Mouse (Mus musculus): Measurements from ENCODE around the gene Cul9. TPM values are rescaled to one million over a fixed set of nuclear protein-coding genes. Genes with fewer than 3 reads are reported as not detected.
"Not testable (repeated sequence)": the region's sequence is repeated elsewhere in the genome, so short reads cannot be mapped to it uniquely, and the experiment has no call there.

Cul9 gene
- total RNA-seq, 4 experiments from 2014 or later, result 22.7 to 28.0 (median 24.9) TPM

DNA sequence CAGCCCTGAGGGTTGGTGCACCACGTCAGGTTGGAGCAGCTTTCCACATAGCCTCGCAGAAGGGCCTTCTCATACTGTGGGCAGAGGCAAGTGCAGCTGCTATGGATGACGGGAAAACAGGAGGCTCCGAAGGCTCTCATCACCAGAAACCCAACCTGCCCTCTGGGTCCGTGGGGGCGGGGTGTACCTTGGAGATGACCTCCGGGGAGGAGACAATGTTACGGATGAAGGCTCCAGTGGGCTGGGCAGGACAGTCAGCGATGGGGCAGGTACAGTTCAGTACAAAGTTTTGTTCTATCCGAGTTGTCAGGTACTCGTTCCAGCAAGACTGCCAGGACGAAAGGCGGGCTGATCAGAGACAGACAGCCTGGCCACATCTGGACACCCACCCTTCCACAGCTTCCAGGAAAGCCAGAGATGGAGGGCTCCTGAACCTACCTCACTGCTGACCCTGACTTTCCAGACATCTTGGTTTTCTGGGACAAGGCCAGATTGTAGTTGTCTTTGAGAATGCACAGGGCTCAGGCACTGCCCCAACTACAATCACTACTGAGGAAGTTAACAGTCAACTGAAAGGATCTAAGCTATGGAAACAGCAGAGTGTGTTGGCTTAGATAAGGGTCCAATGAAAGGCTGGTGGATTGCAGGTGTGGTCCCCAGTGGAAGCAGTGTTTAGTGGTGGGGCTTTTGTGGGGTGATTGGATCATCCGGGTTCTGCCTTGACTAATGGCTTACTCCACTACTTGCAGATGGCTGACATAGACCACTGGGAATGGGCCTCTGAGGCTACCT, 42.1 kb downstream of the Cul9 start:
- DNase-seq (ENCODE audit: low spot score), result no peak

DNA sequence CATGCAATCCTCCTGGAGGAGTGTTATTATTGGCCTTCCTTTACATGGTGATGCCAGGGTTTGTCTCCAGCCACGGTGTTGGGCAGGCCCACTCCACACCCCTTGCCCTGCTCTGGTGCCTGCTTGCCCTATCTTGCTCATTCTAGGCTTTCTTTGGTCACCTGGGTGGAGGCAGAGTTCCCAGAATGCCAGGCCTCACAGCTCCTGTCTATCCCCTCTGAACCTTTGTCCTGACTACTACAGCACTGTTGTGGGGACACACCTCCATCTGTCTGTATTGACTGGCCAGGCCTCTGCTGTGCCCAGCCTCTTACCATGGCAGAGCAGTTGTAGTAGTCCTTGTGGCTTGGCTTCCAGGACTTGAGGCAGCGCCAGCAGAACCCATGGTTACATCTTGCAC, 43.4 kb downstream of the Cul9 start:
- DNase-seq (ENCODE audit: low spot score), result no peak

DNA sequence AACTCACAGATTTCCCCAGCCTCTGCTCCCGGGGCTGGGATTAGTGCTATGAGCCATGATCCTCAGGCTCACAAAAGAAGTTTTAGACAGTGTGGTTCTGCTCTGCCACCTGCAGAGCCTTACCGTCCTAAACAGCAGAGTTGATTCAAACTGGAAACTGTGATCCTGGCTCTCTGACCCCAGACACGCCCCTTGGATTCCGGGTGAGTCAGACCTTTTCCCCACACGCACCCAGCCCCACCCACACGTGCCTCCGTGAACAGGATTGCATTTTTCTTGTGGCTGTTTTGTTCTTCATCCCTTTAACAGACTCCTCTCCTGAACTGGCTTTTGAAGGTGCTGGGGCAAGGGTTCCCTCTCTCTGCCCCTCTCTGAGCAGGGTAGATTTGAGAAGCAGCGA, 48.2 kb downstream of the Cul9 start:
- no peak for DNase-seq (ENCODE audit: low spot score)

DNA sequence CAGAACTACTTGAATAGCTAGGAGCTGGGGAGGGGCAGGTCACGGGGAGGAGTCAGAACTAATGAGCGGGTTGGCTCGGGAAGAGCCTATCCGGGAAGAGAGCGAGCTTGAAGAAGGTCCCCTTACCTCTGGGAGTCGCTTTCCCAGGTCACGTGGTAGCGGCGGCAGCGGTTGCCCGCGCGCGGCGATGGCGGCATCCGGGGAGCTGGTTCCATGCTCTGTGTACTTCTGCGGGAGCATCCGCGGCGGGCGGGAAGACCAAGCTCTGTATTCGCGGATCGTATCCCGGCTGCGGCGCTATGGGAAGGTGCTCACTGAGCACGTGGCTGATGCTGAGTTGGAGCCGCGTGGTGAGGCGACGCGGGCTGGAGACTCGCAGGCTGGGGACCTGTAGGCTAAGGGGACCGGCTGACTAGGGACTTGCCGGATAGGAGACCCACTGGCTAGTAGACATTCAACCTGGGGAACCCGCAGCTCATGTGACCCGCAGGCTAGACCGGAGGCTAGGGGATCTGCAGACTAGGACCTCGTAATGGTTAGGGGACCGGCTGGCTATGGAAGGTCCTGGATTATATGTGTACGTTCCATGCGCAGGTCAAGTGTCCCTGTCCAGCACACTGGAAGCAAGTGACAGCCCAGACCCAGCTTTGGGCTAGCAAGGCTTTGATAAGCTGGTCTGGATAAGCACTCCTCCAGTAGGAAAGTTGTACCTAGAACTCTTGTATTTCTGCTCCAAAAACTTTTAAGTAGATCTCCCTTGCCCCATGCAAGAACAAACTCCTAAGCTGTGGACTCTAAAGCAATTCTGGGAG, 49.4 kb downstream of the Cul9 start, which contains the start of gene Dnph1:
Gene Dnph1 (plus strand): TSS at position 89 of the 812 bp plus-strand sequence.
- DNase-seq (ENCODE audit: low spot score), result peak; percentile 44

DNA sequence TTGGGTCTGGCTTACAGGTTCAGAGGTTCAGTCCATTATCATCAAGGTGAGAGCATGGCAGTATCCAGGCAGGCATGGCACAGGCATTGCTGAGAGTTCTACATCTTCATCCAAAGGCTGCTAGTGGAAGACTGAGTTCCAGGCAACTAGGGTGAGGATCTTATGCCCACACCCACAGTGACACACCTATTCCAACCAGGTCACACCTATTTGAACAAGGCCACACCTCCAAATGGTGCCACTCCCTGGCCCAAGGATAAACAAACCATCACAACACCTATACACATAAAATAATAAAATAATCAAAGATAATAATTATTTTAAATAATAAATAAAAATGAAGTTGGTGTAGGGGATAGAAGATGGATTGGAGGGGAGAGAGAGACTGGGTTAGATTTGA, 50.1 kb downstream of the Cul9 start:
- DNase-seq (ENCODE audit: low spot score), result not testable (repeated sequence)

DNA sequence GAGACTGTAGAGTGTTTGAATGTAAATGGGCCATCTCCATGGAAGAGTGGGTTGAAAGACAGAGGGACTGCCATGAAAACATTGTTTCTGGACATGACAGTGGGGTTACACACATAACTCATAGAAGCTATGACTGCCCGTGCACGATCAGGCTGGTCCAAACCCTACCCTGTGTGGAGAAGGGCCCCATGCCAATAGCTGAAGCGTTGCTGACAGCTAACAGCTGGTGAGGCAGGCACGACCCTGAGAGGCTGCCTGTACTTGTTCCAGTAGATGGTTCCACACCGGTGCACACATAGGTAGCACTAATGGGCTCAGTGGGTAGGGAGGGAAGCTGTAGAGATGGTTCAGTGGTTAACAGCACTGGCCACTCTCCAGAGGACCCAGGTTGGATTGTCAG, 50.7 kb downstream of the Cul9 start:
- no peak for DNase-seq (ENCODE audit: low spot score)

DNA sequence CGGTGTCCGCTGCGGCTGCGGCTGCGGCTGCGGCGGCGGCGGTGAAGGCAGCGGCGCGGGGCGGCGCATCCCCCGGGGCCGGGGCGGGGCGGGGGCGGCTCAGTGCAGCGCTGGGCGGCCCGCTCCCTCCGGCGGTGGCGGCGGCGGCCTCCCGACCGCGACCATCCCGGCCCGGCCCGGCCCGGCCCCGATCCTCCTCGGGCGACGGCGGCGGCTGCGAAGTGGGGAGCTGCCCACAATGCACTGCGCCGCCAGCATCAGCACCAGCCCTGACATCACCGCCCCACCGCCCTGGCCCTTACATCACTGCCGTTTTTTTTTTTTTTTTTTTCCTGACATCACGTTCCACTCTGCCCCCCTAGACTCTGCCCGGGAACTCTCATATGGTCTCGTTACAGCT, 58.8 kb downstream of the Cul9 start, which contains the start of gene Ttbk1:
Gene Ttbk1 (minus strand): TSS at position 245 of the 400 bp plus-strand sequence.
- DNase-seq (ENCODE audit: low spot score), result no peak

DNA sequence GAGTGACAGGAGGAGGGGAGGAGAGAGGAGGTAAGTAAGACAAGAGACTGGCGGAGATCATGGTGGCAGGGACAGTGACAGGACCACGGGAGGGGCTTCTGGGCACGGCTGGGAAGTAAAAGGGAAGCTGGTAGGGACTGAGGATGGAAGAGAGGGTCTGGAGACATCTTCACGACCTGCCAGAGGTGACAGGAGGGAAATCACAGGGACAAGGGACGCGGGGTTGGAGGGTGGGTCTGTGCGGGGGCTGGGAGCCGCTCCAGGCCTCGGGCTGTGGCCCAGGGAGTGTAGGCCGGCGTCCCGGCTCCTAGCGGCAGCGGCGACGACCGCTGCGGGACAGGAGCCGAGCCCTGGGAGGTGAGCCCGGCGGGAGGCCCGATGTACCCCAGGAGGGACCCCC, 59.2 kb downstream of the Cul9 start:
- DNase-seq (ENCODE audit: low spot score), result no peak

DNA sequence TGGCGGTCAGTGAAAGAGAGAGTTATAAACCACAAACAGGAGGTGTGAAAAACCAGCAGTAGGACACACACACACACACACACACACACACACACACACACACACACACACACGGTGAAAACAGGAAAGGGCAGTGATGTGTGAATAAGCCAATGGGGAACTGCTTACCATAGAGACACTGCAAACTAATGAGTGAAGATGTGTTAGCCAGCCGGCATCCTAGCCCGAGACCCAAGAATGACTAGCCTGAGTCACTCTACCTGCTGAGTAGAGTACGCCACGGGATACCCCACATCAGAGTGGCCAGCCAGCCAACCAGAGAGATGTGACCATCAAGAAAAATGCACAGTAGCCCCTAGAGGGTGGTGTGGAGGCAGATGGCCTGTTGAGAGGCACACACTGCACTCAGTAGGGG, 61.7 kb downstream of the Cul9 start:
- no peak for DNase-seq (ENCODE audit: low spot score)

DNA sequence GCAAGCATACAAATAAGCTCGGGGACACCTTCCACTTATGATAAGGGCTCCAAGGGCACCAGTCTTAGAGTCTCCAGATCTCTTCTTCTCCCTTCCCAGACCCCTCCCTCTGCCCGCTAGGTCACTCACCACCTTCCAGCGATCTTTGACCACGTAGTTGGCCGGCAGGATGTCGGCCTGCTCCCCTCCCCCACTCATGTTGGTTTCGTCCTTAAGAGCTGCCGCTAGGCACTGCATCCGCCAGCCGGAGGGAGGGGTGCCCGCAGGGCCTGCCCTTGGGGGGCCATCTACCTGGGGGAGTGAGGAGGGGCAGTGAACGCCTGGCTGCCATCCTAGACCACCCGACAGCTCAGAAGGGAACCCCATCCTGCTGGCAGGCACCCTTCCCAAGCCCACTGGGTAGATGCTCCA, 62.2 kb downstream of the Cul9 start:
- no peak for DNase-seq (ENCODE audit: low spot score)

DNA sequence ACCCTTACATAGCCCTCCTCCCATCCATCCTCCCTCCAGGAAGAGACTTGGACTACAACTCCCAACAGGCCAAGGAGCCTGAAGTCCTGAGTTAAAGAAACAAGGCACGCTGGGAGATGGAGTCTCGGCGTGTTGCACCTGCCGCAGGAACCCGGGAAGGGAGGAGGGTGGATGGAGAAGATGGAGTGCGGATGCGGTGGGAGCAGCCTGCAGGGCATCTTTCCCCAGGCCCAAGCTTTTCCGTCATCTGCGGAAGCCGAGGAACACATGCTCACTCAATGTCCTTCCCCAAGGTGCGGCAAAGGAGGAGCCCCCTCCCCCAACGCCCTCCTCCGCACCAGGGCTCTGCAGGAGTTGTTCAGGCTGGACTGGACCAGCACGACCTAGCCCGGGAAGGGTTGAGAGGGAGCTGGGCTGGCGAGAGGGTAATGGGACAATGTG, 62.6 kb downstream of the Cul9 start:
- no peak for DNase-seq (ENCODE audit: low spot score)

DNA sequence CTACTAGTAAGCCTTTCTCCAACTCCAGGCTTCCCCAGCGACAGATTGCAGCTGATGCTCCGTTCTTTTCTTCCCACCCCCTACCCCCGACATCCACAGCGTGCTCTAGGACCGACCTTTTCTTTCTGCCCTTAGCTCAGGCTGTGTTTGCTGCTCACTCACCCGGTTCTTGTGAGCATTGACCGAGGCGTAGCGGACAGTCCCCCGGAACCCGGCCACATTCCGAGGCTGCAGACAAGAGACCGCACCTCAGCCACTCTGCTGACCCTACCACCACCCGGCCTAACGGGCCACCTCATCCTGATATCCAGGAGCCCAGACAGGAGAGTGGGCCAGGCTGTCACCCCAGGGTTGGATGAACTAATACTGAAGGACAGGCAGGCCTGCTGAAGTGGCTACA, 68.9 kb downstream of the Cul9 start:
- no peak for DNase-seq (ENCODE audit: low spot score)

DNA sequence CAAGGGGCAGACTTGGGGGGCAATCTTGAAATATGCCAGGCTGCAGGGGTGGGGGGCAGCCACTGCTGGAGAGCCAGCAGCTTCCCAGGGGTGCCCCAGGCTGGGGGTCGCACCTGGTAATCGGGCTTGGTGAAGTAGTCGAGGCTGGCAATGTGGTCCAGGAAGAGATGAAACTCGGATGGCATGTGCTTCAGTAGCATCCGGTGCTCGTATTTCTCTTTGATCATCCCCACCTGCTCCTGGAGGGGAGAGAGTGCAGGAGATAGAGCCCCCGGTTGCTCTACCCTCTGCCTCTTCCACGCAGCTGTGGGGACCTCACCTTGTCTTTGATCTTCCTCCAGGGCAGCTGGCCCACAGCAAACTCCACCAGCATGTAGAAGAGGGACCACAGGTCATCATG, 69.6 kb downstream of the Cul9 start:
- no peak for DNase-seq (ENCODE audit: low spot score)

DNA sequence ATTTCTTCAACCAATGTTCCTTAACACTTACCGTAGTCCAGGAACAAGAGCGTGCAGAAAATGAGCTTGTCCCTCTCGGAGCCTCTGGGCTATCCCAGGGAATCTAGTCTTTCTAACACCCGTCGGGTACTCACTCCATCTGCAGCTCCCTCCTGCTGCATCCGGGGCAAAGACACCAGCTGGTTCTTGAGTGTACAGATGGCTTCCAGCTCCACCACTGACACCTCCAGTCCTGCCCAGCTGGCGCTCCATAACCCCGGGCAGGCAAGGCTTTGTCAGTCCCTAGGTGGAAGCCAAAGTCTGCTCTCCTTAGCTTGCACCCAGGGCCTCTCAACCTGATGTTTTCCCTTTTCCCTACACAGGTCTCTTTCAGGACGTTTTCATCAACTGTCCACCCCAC, 78.4 kb downstream of the Cul9 start:
- no peak for DNase-seq (ENCODE audit: low spot score)

DNA sequence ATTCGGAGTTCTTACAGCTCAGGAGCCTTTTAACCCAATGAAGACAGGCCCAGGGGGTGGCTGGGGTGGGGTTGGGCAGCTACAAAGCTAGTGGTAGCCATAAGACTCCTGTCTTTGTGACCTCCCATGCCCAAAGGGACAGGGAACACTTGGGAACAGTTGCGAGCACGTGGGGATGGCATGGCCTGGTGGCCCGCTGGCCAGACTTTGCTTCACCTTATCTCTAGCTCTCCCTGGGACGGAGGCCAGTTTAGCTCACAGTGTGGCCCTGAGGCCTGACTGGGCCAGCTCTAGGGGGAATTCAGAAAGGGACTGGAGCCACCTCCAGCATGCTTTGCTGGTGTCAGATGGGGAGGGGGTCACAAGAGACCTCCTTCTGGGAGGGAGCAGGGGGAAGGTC, 84.0 kb downstream of the Cul9 start:
- DNase-seq (ENCODE audit: low spot score), result peak; percentile 66

DNA sequence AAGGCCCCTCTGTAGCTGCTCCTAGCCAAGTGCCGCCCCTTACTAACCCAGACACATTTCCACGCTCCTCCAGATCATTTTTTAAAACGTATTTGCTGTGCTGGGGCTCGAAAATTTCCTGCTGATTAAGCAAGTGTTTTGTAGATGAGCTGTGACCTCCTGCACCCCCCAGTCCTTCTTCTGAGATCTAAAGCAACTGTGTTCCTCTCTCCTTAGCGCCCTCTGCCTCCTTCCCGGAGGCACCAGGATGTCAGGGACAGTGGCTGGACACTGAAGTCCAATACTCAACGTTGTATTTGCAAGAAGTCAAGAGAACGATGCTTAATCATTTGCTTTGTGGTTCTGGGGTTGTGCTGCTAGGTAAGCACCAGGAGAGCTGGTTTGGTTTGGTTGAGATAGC, 84.8 kb downstream of the Cul9 start:
- DNase-seq (ENCODE audit: low spot score), result no peak

DNA sequence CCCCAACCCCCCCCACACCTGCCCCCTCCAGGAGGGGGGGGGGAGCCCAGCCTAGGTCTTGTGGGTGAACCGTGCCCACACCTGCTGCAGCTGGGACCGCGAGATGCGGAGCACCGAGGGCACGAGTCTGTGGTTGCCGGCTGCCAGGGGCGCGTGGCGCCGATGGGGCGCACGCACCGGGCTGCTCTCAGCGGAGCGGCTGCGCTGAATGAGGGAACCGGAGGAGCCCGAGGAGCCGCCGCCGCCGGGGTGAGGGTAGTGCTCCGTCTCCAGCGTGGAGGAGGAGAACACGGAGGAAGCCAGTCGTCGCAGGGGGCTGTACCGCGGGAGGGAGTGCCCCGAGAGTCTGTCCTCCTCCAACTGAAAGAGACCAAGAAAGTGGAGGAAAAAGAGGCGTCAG, 85.5 kb downstream of the Cul9 start:
- no peak for DNase-seq (ENCODE audit: low spot score)

DNA sequence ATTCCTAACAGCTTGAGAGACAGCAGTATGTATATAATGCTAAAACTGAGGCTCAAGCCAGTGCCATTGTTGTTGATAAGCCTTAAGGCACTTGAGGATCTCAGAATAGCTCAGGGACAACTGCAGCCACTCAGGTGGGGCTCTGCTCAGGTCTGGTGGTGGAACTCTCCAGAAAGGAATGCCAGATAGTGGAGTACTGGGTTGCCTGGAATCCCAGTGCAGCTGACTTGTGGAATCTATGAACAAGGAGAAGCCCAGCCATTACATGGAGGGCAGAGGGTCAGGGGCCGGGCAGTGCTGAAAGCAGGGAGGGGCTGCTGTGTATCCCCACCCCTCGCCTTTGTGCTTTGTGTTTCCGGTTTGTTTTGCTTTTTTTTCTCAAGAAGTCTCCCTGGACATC, 87.7 kb downstream of the Cul9 start:
- peak; percentile 26 for DNase-seq (ENCODE audit: low spot score)

DNA sequence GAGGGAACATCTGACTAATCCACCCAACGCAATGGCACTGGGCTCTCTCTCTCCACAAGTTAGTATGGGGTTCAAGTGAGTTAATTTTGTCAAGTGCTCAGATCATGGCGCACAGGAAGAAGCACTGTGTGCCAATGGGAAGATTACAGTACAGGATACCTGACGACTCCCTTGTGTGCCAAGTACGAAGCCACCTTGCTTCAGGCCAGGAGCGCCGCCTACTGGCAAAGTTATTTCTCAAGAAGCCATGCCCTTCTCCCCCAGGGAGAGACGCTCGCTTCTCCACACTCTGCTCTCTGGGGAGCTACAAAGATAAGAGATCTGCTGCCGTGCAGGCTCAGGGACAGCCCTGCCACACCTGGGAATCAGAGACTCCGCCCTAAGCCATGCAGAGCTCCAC, 88.4 kb downstream of the Cul9 start:
- DNase-seq (ENCODE audit: low spot score), result no peak

DNA sequence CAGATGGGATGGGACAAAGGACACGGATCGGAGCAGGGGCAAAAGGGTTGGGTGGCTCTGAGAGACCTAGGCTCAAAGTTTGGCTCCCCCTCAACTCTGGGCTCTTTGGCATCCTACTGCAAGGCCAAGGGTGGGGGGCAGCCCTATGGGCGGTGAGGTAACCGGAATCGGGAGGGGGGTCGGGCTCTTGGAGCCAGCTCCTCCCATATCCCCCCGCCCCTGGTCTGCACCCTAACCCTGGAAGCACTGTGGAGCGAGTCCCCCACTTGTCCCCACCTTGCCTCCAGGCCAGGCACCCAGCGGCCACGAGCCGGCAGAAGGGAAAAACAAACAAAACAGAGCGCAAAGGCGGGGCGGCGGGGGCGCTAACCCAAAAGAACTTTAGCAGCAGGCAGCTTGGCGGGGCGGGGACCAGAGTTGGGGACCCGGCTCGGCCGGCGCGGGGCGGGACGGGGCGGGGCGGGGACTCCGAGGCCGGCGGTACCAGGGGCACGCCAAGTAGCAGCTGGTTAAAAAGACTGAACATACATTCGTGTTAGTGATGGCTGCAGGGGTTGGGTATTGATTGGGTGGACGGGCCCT, 91.0 kb downstream of the Cul9 start:
- no peak for DNase-seq (ENCODE audit: low spot score)

DNA sequence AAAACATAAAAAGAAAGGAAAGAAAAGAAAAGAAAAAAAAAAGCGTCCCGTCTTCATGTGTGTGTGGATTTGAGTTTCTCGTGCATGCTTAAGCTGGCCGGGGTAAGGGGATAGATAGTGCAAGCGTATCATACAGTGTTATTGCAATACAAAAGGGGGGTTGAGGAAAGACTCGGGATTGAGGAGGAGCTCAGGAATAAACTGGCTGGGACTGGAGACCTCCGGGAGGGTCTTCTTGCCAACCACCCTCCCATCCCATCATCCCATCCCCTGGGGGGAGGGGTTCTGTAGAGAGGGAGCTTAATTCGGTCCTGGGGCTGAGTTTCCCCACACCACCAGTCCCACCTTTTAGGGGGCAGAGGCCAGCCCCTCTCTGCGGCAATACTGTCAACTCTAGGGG, 91.6 kb downstream of the Cul9 start:
- DNase-seq (ENCODE audit: low spot score), result no peak

DNA sequence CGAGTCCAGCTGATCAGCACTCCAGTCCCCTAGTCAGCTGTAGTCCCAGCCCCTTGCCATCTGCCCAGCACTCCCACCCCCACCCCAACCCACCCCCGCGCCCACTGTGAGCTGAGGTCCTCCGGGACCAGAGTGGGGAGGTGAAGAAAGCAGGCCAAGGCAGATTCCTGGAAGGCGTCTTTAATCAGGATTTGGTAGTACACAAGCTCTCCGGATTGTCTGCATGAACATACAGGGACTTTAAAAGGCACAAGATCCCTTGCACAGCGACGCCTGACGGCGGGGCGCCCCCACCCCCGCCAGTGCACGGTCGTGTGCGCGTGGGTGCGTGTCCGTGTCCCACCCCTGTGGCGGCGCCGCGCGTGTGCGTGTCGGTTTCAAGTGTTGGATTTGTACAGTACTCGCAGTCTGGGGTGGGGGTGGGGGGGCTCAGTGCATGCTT, 92.2 kb downstream of the Cul9 start:
- DNase-seq (ENCODE audit: low spot score), result no peak

Data from heart, adult 8-10 months (tissue).